Mouse (Mus musculus) lung, postnatal 0 days (tissue): ENCODE results near the gene Aagab.

Source experiments
- CTCF ChIP-seq: IDR thresholded peaks from 2 replicates; pipeline ENCODE4 v1.5.1; 2016; ENCODE audit warnings: antibody characterized with exemption, mild to moderate bottlenecking
- EP300 ChIP-seq: IDR thresholded peaks from 2 replicates; pipeline ENCODE4 v1.6.1; 2016; ENCODE audit warnings: antibody characterized with exemption, mild to moderate bottlenecking, control low read depth

DNA sequence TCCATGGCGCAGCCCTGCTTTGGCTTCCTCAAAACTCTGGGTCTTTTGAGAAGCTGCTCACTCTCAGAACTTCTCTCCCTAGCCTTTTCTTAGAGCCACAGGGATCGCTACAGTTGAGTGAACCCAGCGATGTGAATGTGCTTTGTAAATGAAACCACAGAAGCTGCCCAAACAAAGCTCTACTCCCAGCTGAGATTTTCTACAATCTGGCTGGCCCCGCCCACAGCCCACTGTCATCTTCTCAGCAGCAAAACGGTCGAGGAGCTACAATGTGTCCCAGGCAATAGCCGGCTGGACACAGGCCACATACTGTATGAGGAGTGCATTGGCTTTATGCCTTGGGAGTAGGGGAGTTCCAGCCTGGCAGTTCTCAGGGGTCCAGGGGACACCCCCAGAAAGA, 51.2 kb downstream of the Aagab start:
- TF ChIP-seq EP300 = no peak
- no peak for TF ChIP-seq CTCF
